Mouse (Mus musculus) heart, adult 9 months (tissue): ENCODE results near the gene Wnt6.
"Not testable (repeated sequence)": the region's sequence is repeated elsewhere in the genome, so short reads cannot be mapped to it uniquely, and the experiment has no call there.

Source experiments
- DNase-seq, 2 experiments: peaks; one replicate each; pipeline ENCODE4 v3.0.0; 2022; ENCODE audit warnings: low spot score in 2 of 2

Wnt6 gene

DNA sequence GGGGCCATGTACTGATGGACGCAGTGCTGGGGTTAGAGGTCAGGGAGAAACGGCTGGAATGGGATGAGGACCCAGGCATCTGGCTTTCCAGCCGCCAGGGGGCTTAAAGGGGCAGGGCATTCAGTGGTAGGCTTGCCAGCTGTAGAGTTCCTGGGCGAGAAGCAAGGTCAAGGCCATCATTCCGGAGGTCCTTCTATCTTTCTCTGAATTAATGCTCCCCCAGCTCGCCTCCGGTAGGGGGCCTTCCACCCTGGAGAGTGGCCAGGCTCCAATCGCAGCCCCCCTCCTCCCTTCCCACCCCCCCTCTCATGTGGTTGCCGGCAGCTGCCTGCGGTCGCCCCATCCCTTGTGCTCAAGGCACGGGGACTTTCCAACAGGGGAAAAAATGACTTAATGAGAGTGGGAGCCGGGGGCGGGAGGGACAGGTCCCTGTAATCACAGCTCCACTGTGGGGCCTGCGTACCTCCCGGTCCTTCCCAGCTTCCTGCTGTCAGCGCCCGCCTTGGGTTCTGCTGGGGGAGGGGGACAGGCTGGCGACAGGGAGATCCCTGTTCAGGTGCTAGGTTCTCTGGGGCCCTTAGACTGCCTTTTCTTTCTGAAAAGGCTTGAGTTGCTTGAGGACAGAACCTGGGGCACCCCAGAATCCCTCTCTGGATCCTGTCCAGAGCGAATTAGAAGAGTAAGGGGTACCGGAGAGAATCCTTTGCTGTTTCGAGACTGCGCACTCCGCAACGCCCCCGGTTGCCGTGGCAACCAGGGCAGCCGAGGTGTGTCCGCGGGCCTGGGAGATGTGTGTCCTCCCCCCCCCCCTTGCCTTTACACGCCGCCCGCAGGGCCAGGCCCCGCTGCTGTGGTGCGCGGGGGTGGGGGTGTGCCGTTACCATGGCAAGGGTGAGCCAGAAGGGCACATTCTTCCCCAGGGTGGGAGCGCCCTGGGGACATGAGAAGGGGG is 34.9 kb downstream of the Wnt6 start:
- no peak for DNase-seq

DNA sequence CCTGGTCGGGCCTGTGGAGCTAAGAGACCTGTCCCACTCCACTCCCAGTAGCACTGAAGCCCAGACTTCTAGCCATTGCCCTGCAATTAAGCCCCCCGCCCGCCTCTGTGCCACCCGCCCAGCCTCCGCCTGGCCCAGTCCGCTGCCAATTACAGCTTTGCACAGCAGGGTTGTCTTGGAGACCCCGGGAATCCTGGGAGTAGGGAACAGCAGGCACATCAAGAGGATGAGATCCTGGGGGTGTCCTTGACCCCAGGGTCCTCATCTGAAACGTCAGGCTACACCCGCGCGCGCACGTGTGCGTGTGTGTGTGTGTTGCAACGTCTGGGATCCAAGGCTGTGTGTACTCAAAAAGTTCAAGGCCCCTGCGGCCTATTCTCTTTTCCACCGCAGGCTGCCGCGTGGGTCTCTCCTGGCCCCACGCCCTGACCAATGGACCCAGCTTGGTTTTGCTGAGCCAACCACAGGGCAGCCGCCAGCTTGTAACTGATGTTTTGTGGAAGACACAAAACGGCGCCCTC is 35.9 kb downstream of the Wnt6 start:
- no peak for DNase-seq

DNA sequence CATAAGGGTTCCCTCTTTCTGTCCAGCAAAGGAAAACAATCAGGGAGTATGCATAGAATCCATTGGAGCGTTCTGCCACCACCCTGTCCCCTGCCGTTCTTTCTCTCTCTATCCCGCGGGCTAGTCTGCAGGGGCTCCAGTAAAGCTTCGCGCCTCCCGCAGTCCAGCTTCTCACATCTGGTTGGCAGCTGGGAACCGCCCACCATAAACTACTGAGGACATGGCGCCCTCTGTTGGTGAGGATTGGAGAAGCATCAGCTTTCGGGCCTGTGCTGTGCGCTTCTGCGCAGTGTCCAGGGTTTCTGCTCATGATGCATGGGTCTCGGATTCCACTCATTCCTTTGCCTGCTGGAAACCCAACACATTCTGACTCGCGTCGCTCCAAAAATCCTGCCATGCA is 36.4 kb downstream of the Wnt6 start:
- DNase-seq = peak; percentile 79 to 86

DNA sequence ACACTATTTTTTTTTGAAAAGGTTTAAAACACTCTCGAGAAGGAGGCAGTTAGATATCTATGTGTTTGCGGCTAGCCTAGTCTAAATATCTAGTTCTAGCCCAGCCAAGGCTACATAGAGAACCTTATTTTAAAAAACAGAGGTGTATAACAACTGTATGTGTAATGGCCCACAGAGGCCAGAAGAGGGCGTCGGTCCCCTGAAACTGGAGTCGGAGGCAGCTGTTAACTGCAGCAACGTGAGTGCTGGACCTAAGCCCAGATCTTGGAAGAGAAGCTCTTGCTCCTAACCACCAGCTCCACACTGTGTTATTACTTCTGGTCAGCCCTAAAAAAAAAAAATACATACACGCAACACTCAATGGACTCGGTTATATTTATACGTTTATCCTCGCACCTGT is 37.3 kb downstream of the Wnt6 start:
- no peak for DNase-seq

DNA sequence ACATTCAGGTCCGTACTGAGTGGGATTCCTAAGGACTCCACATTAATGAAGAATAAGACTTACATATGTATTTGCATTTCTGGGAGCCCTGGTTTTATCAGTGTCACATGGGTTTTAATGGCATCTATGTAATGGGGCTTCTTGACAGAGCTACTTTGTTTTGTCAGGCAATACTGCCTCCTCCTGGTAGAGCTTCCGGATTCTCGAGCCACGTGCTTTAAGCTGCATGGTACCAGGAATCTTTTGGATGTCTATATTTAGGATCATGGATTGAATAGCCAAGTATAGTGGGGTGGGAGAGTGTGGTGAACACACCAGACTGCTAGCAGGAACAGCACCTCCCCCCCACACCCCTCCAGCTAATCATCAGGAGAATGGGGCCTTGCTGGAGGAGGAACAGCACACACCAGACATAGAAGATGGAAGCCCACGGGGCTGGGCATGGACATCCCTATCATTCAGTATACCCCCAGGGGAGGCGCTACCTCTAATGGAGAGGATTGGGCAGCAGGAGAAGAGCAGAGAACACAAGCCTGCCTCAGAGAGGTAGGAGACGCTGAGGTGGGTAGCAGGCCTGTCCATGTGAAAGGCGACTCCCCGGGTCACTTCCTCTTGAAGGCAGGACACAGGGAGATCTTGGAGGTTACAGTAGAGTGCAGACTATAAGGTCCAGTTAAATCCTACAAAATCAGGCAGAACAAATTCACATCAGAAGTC is 43.4 kb downstream of the Wnt6 start:
- no peak for DNase-seq

DNA sequence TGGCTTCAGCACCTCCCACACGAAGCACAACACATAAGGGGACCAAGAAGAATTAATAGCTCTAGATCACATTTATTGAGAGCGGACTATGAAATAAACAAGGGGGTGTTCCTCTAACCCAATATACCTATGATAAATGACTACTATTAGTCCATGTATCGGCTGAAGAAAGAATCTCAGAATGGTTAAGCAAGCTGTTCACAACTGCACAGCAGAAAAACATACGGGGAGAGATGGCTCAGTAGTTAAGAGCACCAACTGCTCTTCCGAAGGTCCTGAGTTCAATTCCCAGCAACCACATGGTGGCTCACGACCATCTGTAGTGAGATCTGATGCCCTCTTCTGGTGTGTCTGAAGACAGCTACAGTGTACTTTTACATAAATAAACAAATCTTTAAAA is 44.3 kb downstream of the Wnt6 start:
- DNase-seq = not testable (repeated sequence)

DNA sequence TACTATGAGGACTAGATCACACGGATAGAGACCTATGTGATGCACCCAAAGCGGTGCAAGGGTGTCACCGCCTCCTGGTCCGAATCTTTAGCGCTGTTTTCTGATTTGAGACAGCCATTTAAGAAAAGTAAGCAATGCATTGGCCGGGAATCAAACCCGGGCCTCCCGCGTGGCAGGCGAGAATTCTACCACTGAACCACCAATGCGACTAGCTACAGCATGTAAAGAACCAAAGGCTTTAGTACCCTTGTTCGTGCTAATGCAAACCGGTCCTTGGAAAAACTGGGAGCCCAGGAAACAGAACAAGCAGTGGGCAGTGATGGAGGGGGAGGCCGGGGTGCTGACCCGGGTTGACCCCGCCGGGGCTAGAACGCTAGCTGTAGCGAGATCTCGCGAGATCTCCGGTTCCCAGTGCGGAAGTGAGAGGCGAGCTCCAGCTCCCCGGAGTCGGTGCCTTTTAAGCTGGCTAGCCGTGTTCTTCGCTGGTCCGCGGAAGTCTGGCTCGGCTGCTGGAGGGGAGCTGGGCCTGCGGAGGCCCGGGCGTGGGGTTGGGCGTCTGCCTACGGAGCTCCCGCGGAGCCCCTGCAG is 45.0 kb downstream of the Wnt6 start:
- DNase-seq = peak; percentile 91 to 93

DNA sequence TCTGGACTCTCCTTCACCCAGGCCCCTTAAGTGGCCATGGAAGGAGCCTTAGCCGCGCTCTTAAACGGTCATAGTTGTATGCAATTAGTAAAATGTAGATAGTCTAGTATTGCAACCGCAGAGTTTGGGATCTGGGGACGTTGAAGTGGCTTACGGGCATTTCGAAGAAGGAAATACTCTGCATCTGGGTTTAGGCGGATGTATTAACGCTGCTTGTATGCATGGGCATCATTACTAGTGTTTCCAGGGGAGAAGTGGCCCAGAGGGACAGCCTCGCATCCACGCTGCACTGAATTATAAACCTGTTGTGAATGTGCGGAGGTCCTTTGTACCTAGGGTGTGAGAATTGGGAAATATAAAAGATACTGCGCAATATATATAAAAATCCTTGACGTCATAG is 45.5 kb downstream of the Wnt6 start:
- no peak for DNase-seq

DNA sequence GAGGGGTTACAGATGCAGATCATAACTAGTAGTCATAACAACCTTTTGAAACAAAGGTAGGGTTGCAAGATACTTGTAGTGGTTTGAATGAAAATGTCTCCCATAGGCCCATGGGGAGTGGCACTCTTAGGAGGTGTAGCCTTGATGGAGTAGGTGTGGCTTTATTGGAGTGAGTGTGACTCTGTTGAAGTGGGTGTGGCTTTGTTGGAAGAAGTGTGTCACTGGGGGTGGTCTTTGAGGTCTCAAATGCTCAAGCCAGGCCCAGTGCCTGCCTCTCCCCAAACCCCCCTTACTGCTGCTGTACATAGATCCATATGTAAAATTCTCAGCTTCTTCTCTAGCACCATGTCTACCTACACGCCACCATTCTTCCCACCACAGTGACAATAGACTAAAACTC is 46.8 kb downstream of the Wnt6 start:
- no peak for DNase-seq

DNA sequence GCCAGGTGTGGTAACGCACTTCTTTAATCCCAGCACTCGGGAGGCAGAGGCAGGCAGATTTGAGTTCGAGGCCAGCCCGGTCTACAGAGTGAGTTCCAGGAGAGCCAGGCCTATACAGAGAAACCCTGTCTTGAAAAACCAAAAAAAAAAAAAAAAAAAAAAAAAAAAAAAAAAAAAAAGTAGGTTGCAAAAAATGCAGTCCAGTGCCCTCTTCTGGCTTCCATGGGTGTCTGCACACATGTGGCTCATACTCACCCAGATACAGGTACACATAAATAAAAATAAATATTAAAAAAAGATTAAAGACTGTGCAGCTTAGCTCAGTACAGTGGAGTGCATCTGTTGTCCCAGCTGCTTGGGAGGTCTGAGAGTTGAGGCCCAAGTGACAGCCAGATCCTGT is 51.9 kb downstream of the Wnt6 start:
- not testable (repeated sequence) for DNase-seq

DNA sequence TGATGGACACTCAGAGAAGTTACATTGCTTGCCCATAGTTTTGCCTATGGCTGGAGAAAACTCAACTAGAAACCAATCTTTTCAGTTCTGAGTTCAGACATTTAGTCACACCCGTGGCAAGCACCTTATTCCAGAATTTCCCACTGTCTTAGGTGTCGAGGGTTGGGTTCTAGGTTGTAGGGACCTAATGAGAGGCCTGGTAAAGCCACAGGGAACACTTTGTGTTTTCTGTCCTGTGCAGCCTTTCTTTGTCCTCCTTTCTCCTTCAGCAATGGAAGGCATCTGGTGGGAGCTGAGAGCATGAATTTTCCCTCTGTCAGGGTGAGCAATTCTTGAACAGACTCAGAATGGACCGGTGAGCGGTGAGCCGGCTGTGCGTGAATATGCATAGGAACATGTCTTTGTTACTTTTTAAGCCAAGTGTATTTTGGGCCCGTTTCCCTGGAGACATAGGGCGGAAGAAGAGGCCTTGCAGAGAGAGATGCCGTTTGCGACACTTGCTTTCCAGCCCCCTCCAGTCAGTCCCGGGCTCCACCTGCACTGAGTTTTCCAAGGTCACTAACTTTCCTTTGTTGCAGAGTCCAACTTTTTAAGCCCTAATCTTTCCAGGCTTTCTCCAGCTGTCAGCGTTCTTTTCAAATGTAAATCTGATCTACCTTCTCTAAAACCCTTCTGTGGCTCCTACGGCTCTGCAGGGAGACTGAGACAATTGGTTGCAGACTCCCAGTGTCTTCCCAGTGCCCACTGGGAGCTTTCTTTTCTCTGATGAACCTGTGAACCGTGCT is 53.0 kb downstream of the Wnt6 start:
- no peak for DNase-seq

DNA sequence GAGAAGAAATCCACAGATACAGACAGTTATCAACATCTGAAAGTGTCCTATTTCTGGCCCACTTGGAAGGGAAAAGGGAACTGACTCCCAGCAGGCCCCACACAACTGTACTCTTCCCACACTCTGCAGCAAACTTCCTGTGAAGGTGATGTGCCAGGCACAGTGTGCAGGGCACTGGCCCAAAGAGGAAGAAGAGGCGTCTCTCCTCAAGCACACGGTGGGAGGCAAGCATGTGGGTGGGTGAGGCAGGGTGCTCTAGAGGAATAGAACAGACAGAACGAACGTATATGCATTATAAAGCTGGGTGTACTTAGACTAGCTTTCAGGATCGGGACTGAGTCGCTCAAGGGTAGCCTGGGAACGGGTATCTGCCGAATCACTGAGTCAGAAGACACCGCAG is 58.4 kb downstream of the Wnt6 start:
- no peak for DNase-seq

DNA sequence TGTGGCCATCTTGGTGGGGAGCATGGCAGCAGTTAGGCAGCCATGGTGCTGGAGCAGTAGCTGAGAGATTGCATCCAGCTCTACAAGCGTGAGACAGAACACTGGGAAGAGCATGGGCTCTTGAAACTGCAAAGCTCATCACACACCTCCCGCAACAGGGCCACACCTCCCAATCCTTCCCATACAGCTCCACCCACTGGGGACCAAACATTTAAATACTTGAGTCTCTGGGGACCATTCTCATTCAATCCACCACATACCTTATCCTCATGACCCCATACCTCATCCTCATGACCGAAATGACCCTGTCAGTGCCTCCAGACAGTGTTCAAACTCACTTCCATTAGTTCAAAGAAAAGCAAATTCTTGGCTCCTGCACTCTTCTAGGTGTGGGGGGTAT is 61.6 kb downstream of the Wnt6 start:
- DNase-seq = no peak
